Mouse (Mus musculus): ENCODE results near the gene Slc13a5. TPM values are rescaled to one million over a fixed set of nuclear protein-coding genes. Genes with fewer than 3 reads are reported as not detected.

Slc13a5 gene
- total RNA-seq, 2 experiments from 2014 or later, result 0.25 TPM; not detected in 1

GRCm38 (mm10) chr11:72206341-72207203 is 60.5 kb downstream of the Slc13a5 start, which contains the start of gene Gm43951:
Gm43951 (minus strand) TSS chr11:72206840.
- peak; percentile 45 for ATAC-seq (replicated peaks; ENCODE audit: poor library complexity)

- ATAC-seq (replicated peaks; ENCODE audit: poor library complexity), result no peak
Observed at GRCm38 (mm10) chr11:72205256-72205655, 61.8 kb downstream of the Slc13a5 start.

DNA sequence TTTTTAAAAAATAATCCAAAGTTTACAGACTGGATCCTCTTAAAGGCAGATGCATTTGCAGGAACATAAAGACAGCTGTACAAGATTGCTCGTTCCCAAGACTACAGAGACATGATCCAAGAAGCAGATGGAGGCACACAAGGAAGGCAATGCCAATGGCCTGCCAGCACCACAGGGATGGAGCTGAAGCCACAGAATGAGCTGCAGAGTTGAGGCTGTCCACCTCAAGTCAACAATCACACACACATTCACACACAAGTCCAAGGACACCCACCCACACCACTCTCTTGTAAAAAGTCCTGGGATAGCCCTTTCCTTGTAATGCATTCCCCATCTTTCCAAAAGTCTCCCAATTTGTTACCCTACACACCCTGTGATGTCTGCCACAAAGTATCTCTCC is 63.6 kb downstream of the Slc13a5 start:
- ATAC-seq (replicated peaks; ENCODE audit: poor library complexity), result no peak

- ATAC-seq (replicated peaks; ENCODE audit: poor library complexity), result no peak
Observed at GRCm38 (mm10) chr11:72196506-72196905, 70.5 kb downstream of the Slc13a5 start.

- no peak for ATAC-seq (replicated peaks; ENCODE audit: poor library complexity)
Observed at GRCm38 (mm10) chr11:72194259-72194658, 72.8 kb downstream of the Slc13a5 start.

Other genes with a start within 250 kb of the Slc13a5 start
- gene Aipl1, start 229.7 kb downstream of the Slc13a5 start, total RNA-seq (2015), result 0.15 TPM in 1 of 2 replicates, not detected in the other
- 0.20 and 0.54 TPM in 2 replicates for gene Aipl1, start 229.7 kb downstream of the Slc13a5 start, total RNA-seq (2017)
- 20.4 and 21.5 TPM in 2 replicates for gene Pimreg, start 225.2 kb downstream of the Slc13a5 start, total RNA-seq (2015)
- 13.7 and 14.3 TPM in 2 replicates for gene Pimreg, start 225.2 kb downstream of the Slc13a5 start, total RNA-seq (2017)
- not detected in 2 replicates for gene Pitpnm3, start 131.4 kb downstream of the Slc13a5 start, total RNA-seq (2015)
- gene Pitpnm3, start 131.4 kb downstream of the Slc13a5 start, total RNA-seq (2017), result not detected in 2 replicates
- 0.10 TPM in 1 of 2 replicates, not detected in the other for gene Gm43951, start 60.4 kb downstream of the Slc13a5 start, total RNA-seq (2015)
- 0.37 and 1.3 TPM in 2 replicates for gene Gm43951, start 60.4 kb downstream of the Slc13a5 start, total RNA-seq (2017)
- gene 4933427D14Rik, start 59.8 kb downstream of the Slc13a5 start, total RNA-seq (2015), result 7.8 and 11.6 TPM in 2 replicates
- 6.2 and 19.5 TPM in 2 replicates for gene 4933427D14Rik, start 59.8 kb downstream of the Slc13a5 start, total RNA-seq (2017)
- gene Txndc17, start 59.7 kb downstream of the Slc13a5 start, total RNA-seq (2015), result 123 and 130 TPM in 2 replicates
- gene Txndc17, start 59.7 kb downstream of the Slc13a5 start, total RNA-seq (2017), result 37.1 and 46.5 TPM in 2 replicates
- 15.2 and 16.9 TPM in 2 replicates for gene Med31, start 51.6 kb downstream of the Slc13a5 start, total RNA-seq (2015)
- gene Med31, start 51.6 kb downstream of the Slc13a5 start, total RNA-seq (2017), result 12.9 and 16.7 TPM in 2 replicates
- 7.2 and 16.1 TPM in 2 replicates for gene Xaf1, start 34.4 kb upstream of the Slc13a5 start, total RNA-seq (2015)
- 3.5 and 17.4 TPM in 2 replicates for gene Xaf1, start 34.4 kb upstream of the Slc13a5 start, total RNA-seq (2017)
- not detected in 2 replicates for gene Fbxo39, start 47.2 kb upstream of the Slc13a5 start, total RNA-seq (2015)
- gene Fbxo39, start 47.2 kb upstream of the Slc13a5 start, total RNA-seq (2017), result not detected in 2 replicates
- not detected in 2 replicates for gene Tekt1, start 95.2 kb upstream of the Slc13a5 start, total RNA-seq (2015)
- not detected in 2 replicates for gene Tekt1, start 95.2 kb upstream of the Slc13a5 start, total RNA-seq (2017)
- gene Smtnl2, start 144.5 kb upstream of the Slc13a5 start, total RNA-seq (2015), result not detected in 2 replicates
- 0.14 TPM in 1 of 2 replicates, not detected in the other for gene Smtnl2, start 144.5 kb upstream of the Slc13a5 start, total RNA-seq (2017)
- not detected in 2 replicates for gene Ggt6, start 168.3 kb upstream of the Slc13a5 start, total RNA-seq (2015)
- not detected in 2 replicates for gene Ggt6, start 168.3 kb upstream of the Slc13a5 start, total RNA-seq (2017)
- 255 and 264 TPM in 2 replicates for gene Mybbp1a, start 174.1 kb upstream of the Slc13a5 start, total RNA-seq (2015)
- 148 and 164 TPM in 2 replicates for gene Mybbp1a, start 174.1 kb upstream of the Slc13a5 start, total RNA-seq (2017)
- gene Spns2, start 222.7 kb upstream of the Slc13a5 start, total RNA-seq (2015), result 18.0 and 25.8 TPM in 2 replicates
- 8.8 and 13.0 TPM in 2 replicates for gene Spns2, start 222.7 kb upstream of the Slc13a5 start, total RNA-seq (2017)

Data from megakaryocyte progenitor cell, adult 5-6 weeks (primary cell).